Mouse (Mus musculus) lung, postnatal 36 days (tissue): ENCODE data around the gene Ptprt.

Experiments
- DNase-seq: peaks from one replicate; pipeline ENCODE4 v3.0.0; 2022; ENCODE audit warnings: mixed read lengths

The Ptprt gene

GRCm38 (mm10) chr2:161907214-161907613, 753.7 kb downstream of the Ptprt start:
- DNase-seq: no peak

DNA sequence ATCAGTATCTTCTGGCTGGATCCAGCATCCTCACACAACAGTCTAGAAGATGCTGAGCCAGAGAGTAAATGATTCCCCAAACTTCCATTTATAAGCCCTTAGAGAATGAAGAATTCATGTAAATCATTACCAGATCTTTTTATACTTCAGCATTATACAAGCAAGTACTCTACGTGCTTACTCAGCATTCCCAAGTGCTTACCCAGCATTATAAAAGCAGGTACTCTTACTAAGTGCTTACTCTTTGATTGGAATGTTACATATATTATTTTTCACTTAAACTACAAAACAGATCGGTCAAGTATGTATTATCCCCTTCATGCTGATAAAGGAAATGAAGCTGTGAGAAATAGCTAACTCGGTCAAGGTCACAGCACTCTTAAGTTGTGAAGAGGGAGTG, 758.8 kb downstream of the Ptprt start:
- no peak for DNase-seq

DNA sequence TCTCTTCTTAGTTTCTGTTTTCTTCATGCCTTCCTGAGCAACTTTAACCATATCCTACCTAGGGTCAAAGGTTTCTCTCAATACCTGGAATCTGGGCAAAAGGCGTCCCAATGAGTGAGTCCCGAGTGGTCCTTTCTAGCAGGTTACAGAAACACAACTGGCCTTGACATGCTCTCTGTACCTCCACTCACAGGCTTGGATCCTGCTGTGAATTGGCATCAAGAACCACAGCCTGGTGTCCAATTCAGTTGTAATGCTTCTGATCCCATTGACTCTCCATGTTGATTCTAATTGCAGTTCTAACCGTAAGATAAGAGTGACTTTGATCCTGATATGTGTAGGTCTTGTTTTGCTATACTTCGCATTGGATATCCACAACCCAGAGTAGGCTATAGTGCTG, 776.5 kb downstream of the Ptprt start:
- no peak for DNase-seq

DNA sequence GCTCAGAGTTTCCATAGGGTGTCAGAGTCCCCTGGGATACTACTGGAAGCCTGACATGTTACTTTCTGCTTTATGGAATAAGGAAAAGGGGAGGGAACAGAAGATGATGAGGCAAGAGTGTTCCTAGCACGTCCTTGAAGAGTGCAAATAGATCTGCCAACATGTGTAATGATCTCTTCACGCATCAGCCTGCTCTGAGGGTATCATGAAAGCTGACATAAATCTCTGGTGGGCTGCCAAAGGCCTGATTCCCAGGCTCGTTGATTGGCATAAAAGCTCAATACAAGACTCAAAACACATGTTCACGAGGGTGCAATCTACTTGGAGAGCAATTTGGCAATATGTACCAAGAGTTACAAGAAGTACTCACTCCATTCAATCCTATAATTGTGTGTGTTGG, 778.4 kb downstream of the Ptprt start:
- DNase-seq: no peak

- DNase-seq: no peak
Measured at GRCm38 (mm10) chr2:161880941-161881340, 780.0 kb downstream of the Ptprt start.

DNA sequence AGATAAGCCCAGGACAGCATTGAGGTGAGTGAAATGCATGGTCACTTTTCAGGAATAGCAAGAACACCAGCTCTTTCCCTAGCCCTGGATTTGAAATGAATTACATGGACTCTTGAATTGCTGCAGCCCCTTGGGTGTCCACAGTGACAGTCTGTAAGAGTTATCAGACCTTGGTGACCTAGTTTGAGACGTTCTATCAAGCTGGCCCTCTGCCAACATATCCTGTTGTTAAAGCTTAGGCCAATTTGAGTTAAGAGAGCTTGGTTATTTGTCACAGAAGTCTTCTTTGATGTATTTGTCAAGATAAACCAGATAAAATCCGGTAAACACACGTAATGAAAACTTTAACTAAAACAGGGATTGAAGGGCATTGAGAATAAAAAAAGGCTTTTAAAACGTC, 795.7 kb downstream of the Ptprt start:
- DNase-seq: no peak

DNA sequence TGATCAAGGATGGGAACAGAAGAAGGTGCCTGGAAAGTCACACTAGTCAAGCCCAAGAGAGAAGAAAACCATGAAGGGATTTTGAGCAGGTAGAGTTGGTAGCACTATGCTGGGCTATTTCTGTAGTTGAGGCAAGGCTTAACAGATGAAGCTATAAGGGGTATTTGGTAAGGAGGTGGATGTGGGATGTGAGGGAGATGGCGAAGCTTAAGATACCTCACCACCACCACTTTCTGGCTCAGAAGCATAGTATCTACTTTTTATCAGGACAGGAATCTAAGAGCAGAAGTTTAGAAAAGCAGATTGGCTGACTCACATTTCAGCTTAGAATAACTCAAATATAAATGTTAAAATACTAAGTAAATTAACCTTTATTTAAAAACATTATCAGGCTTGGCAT, 802.1 kb downstream of the Ptprt start:
- no peak for DNase-seq

DNA sequence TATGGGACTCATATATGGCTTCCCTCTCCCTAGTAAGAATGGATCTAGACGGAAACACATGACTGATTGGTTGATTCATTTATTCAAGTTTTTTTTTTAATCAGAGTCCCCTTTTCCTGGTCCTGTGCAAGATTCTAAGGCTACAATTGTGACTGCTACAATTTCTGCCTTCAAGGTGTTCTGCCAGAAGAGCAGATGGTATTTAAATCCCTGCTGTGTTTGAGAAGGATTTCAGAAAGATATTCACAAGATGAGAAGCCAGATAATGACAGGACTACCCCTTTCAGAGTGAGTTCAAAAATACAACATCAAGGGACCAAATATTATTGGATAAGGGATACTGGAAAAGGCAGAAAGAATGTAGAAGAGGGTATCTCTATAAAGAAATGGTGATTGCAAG, 802.6 kb downstream of the Ptprt start:
- no peak for DNase-seq

- DNase-seq: no peak
Measured at GRCm38 (mm10) chr2:161835001-161835400, 825.9 kb downstream of the Ptprt start.

- no peak for DNase-seq
Measured at GRCm38 (mm10) chr2:161833846-161834245, 827.1 kb downstream of the Ptprt start.

- no peak for DNase-seq
Measured at GRCm38 (mm10) chr2:161813326-161813725, 847.6 kb downstream of the Ptprt start.

DNA sequence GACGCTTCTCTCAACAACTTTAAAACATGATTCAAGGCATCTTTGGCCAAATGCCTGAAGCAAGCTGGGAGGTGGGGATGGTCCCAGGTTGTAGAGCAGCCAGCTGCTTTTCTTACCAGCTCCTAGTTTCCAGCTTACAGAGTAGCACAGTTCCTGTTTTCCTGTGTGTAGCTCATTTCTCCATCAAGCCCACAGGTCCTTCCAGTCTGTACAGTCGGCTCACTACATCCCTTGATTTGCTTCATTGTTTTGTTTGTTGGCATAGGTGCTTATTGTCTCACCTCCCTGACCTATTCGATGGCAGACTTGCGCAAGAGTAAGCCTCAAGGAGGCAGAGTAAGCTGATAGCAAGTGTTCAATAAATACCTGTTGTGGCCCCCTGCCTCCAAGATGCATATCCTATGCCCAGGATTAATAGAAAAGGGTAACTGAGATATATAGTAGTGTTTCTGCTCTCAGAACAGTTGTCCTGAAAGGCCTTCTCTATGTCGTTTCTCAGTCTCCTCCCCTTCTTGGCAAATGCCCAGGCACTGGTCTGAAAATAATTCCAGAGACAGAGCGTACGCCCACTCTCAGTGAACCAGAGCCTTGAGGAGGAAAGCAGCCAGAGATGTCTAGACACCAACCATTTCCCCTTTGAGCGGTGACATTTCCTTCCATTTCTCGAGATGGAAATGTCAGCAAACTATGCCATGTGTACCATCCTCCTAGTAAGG, 852.7 kb downstream of the Ptprt start:
- no peak for DNase-seq

DNA sequence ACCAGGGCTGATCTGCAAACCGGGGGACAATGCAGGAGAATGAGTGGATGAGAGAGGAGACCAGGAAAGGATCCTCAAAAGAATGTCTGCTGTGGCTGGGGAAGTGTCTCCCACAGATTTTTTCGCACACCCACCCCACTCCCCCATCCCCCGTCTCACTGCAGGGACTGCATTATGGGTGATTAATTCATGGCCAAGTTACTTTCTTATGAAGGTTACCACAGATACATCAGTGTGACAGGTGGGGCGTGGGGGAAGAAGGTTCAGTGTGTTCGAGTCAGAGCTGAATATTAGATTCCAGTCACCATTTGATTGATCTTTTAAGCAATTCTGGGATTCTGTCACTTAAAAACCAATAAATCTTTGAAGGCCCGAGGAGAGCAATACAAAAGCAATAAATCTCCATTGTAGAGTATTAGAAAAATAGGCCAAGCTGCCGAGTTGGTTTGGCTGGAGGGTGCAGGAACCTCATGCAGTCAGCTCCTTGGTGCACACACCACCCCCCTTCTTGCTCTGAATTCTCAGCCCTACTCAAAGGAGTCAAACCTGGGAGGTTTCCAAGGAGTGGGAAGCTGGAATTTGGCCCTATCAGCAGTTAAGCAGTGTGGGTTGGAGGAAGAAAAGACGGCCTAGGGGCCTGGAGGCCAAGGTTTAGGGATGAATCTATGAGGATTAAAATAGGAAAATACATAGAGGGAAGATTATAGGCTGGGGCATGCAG, 854.5 kb downstream of the Ptprt start:
- no peak for DNase-seq

GRCm38 (mm10) chr2:161799946-161800345, 861.0 kb downstream of the Ptprt start:
- no peak for DNase-seq

GRCm38 (mm10) chr2:161767528-161767927, 893.4 kb downstream of the Ptprt start:
- DNase-seq: no peak

- no peak for DNase-seq
Measured at GRCm38 (mm10) chr2:161713024-161713423, 947.9 kb downstream of the Ptprt start.

DNA sequence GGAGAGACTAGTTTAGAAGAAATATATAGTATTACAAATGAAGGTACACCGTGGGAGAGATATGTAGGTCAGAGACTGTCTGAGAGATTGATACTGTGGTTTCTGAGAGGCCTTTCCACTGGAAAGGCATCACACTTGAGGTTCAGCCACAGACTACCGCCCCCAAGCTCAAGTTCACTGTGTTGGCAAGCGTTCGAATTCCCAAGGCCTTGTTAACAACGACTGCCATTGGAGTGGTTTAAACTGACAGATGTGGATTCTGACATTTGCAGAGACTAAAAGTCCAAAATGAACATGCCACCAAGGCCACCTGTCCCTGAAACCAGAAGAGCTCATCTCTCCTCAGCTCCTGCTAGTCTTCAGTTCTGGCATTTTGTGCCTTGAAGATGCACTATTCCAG, 951.6 kb downstream of the Ptprt start:
- DNase-seq: no peak

- no peak for DNase-seq
Measured at GRCm38 (mm10) chr2:161706386-161706915, 954.5 kb downstream of the Ptprt start.

DNA sequence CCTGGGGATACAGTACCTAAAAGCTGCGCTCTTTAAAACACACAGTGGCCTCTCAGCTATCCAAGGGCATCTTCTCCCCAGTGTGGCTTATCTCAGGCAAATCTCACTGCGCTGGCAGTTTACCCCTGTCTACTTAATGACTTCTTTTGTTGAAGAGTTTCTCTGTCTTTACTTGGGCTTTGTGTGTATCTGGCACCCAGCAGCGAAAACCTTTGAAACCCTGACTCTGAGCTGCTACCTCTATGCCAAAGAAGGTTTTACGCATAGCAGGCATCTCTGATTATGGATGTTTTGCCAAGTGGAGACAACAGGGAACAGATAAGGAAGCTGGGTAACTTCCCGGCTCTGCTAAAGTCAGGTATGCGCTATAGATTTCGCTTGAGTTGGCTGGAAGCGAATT, 956.1 kb downstream of the Ptprt start:
- DNase-seq: no peak

- DNase-seq: peak; percentile 15
Measured at GRCm38 (mm10) chr2:161704410-161704809, 956.5 kb downstream of the Ptprt start.

GRCm38 (mm10) chr2:161695819-161696218, 965.1 kb downstream of the Ptprt start:
- no peak for DNase-seq

GRCm38 (mm10) chr2:161668302-161668986, 992.5 kb downstream of the Ptprt start:
- DNase-seq: no peak

GRCm38 (mm10) chr2:161661912-161662311, 999.0 kb downstream of the Ptprt start:
- DNase-seq: no peak

DNA sequence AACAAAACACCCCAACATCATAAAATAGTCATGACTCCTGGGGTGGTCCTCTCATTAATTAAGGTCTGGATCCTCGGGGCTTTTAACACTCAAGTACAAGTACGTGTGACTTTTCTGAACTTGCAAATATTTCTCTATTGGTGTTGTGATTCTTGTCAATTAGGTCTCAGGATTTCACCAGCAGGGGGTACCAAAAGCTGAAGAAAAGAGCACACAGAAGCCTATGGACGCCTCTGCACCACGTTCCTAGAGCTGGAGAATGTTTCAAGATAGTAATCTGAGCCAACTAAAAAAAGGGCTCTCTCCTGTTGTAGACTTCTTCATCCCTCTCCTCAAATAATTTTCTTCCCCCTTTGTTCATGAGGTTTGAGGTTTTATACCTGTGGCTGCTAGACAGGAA, 1000.1 kb downstream of the Ptprt start:
- DNase-seq: peak; percentile 7
